10 mouse cellular contexts compared by ENCODE assay signal in genomic region chrX:155643975-155644374, GRCm38 (mm10). TPM values are rescaled to one million over a fixed set of nuclear protein-coding genes. Genes with fewer than 3 reads are reported as not detected.
DNase-seq lines count a peak whose midpoint lies in the region; ATAC-seq lines count a peak whose summit lies in the region.
"Had no signal": no experiment of that assay in that cellular context is flagged by ENCODE, and none has a peak within 500 bp of the region (broad histone marks: within the 10 kb centered on the region; RNA-seq: fewer than 3 reads in every experiment).

No protein-coding gene starts in this region.

- DNase-seq in adrenal gland, postnatal 10 days = peak; percentile 18
- DNase-seq in adrenal gland, postnatal 14 days = no peak
- DNase-seq in kidney, postnatal 4 days = peak; percentile 4 to 10
- no peak for DNase-seq in kidney, adult 8-10 months
- peak; percentile 68 for DNase-seq in 3T3-L1 (ENCODE audit: low read depth, low spot score)
- DNase-seq in cerebellum, postnatal 14 days = peak; percentile 56 to 63
- DNase-seq in thymus, postnatal 36 days = no peak
- DNase-seq: B cell, adult 2 months had no signal

- ATAC-seq in erythroblast, adult 5-6 weeks (replicated peaks; ENCODE audit: low FRiP score, poor library complexity, severe bottlenecking) = no peak

RNA-seq across cellular contexts. Expression of gene Gm15155, which starts 19.4 kb away (rescaled TPM):
- total RNA-seq in adrenal gland, postnatal 10 days (2021) = not detected
- total RNA-seq in adrenal gland, postnatal 14 days (2021) = not detected in 2 replicates
- not detected in 2 replicates for total RNA-seq in erythroblast, adult 5-6 weeks (2015; ENCODE audit: low replicate concordance)
- not detected in 2 replicates for total RNA-seq in erythroblast, adult 5-6 weeks (2017; ENCODE audit: low replicate concordance)
- total RNA-seq: heart, adult 18-20 months had no signal

RNA-seq across cellular contexts. Expression of gene Ptchd1, which starts 20.4 kb away (rescaled TPM):
- total RNA-seq in adrenal gland, postnatal 10 days (2021) = 1 to 10 TPM in 1 of 2 experiments, under 1 TPM in 1; 0.48 to 1.2 TPM
- total RNA-seq in adrenal gland, postnatal 14 days (2021) = 0.15 and 0.68 TPM in 2 replicates
- not detected in 2 replicates for total RNA-seq in erythroblast, adult 5-6 weeks (2015; ENCODE audit: low replicate concordance)
- 0.98 TPM in 1 of 2 replicates, not detected in the other for total RNA-seq in erythroblast, adult 5-6 weeks (2017; ENCODE audit: low replicate concordance)
- total RNA-seq: heart, adult 18-20 months had no signal

Comparison
In these comparisons a context has a peak if more than half of its experiments do, and no peak if none do; other contexts are left out.
1. DNase-seq: peak in adrenal gland, postnatal 10 days (single experiment), kidney, postnatal 4 days (2 of 2), 3T3-L1 (single experiment) and cerebellum, postnatal 14 days (2 of 2); none in adrenal gland, postnatal 14 days (single experiment), kidney, adult 8-10 months (0 of 2) and thymus, postnatal 36 days (0 of 2).